Mouse (Mus musculus): ENCODE data around the gene Kif6. TPM values are rescaled to one million over a fixed set of nuclear protein-coding genes. Genes with fewer than 3 reads are reported as not detected.

The Kif6 gene
- polyA plus RNA-seq, 1 experiment from 2014 or later: 1.5 TPM

DNA sequence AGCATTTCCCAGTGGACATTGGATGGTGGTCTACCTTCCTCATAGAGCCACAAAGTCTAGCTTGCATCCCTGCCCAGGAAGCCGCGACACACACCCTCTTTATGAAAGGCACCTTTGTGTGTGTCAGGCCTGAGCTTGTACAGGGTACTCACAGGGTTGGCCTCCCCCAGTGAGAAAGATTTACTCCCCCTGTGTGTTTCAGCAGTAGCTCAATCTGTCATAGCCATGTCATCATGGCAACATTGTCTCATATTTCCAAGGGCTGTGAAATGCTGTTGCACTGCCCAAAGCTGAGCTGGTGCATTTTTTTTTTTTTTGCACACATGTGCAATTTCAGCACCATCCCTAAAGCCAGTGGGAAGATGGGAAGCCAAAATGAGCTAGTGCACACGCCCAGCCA is 224.3 kb downstream of the Kif6 start:
- TF ChIP-seq EP300 (IDR thresholded peaks at IDR 0.05) (no peak), CTCF (IDR thresholded peaks at IDR 0.05) (no peak)
- Histone ChIP-seq H3K9ac (replicated peaks; ENCODE audit: low read depth) (no peak overlapping the region), H3K4me3 (ENCODE audit: low read depth, low read length) (no peak overlapping the region), H3K36me3 (ENCODE audit: insufficient read depth, low read length) (no peaks in the 10 kb centered on the region), H3K9me3 (ENCODE audit: low read length) (no peaks in the 10 kb centered on the region), H3K27me3 (replicated peaks; ENCODE audit: insufficient read depth, low read length) (no peaks in the 10 kb centered on the region), H3K4me2 (replicated peaks; ENCODE audit: low read depth, low read length) (no peak overlapping the region), H3K4me1 (ENCODE audit: insufficient read depth, low read depth, low read length) (no peaks in the 10 kb centered on the region), H3K27ac (ENCODE audit: low read length) (no peak overlapping the region)
- DNase-seq (ENCODE audit: low spot score): no peak
- WGBS: 81% methylated on average over 3 of the region's 3 CpGs
- no peak for ATAC-seq

DNA sequence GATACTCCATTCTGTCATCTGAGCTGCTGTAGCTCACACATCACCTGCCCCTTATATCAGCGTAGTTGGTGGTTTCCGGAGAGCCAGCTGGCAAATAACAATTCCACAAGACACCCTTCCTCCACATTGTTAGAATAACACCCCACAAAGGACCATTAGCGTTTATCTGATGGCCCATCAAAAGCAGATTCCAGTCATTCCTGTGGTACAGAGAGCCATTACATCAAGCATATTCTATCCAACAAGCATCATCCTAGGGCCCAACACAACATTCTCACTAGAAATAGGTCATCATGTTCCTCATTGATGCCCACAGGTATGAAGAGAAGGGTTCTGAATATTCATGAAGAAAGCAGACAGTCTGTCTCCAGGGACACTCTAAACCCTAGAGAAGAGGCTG is 236.3 kb downstream of the Kif6 start:
- Histone ChIP-seq H3K27ac (ENCODE audit: low read length) (no peak overlapping the region), H3K27me3 (replicated peaks; ENCODE audit: insufficient read depth, low read length) (no peaks in the 10 kb centered on the region), H3K4me2 (replicated peaks; ENCODE audit: low read depth, low read length) (no peak overlapping the region), H3K4me1 (ENCODE audit: insufficient read depth, low read depth, low read length) (no peaks in the 10 kb centered on the region), H3K9me3 (ENCODE audit: low read length) (no peaks in the 10 kb centered on the region), H3K4me3 (ENCODE audit: low read depth, low read length) (no peak overlapping the region), H3K9ac (replicated peaks; ENCODE audit: low read depth) (no peak overlapping the region), H3K36me3 (ENCODE audit: insufficient read depth, low read length) (no peaks in the 10 kb centered on the region)
- DNase-seq (ENCODE audit: low spot score) (no peak), ATAC-seq (peak; percentile 47)
- TF ChIP-seq CTCF (IDR thresholded peaks at IDR 0.05) (no peak), EP300 (IDR thresholded peaks at IDR 0.05) (peak; percentile 62)
- WGBS: 17% methylated on average over 3 of the region's 3 CpGs

DNA sequence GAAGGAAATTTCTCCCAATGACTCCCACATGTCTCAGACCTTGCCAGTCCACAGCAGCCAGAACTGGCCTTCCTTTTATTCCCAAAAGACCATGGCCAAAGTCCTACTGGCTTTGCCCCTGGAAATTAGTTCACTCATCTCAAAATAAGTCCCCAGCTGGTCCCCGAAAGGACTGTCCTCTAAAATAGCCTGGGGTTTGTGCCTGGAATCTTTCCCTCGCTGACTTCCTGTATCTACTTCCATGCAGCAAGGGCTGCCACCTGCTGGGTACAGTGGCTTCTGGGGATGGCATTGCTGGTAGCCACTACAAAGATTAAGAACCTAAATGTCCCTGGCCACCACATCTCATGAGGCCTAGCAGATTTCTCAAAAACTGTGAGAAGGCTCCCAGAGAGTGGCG is 237.2 kb downstream of the Kif6 start:
- H3K27me3 ChIP-seq (replicated peaks; ENCODE audit: insufficient read depth, low read length): no peaks in the 10 kb centered on the region
- no peaks in the 10 kb centered on the region for H3K9me3 ChIP-seq (ENCODE audit: low read length)
- 69% methylated on average over 3 of the region's 3 CpGs for WGBS
- no peaks in the 10 kb centered on the region for H3K36me3 ChIP-seq (ENCODE audit: insufficient read depth, low read length)
- ATAC-seq: no peak
- H3K4me3 ChIP-seq (ENCODE audit: low read depth, low read length): no peak overlapping the region
- H3K27ac ChIP-seq (ENCODE audit: low read length): no peak overlapping the region
- TF ChIP-seq CTCF (IDR thresholded peaks at IDR 0.05) (peak; percentile 53), EP300 (IDR thresholded peaks at IDR 0.05) (no peak)
- H3K4me1 ChIP-seq (ENCODE audit: insufficient read depth, low read depth, low read length): no peaks in the 10 kb centered on the region
- no peak overlapping the region for H3K9ac ChIP-seq (replicated peaks; ENCODE audit: low read depth)
- no peak for DNase-seq (ENCODE audit: low spot score)
- no peak overlapping the region for H3K4me2 ChIP-seq (replicated peaks; ENCODE audit: low read depth, low read length)

DNA sequence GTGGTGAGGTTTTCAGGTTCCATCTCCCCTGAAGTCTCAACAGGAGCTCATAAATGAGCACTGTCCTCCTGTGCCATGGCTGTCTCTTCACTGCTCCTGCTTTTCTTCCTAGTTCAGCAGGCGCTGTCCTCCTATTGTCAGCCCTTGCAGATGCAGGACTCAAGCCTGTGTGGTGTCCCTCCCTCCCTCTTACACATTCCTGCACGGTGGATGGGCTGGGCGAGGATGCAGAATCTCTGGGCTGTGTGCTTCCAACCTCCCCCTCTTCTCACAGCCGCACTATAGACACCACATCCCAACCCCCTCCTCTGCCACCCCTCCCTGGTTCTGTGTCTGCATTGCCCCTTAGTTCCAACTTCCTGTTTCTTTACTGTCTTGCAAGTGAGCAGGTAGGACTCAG is 240.8 kb downstream of the Kif6 start:
- Histone ChIP-seq H3K27ac (ENCODE audit: low read length) (no peak overlapping the region), H3K4me2 (replicated peaks; ENCODE audit: low read depth, low read length) (no peak overlapping the region), H3K36me3 (ENCODE audit: insufficient read depth, low read length) (no peaks in the 10 kb centered on the region), H3K4me3 (ENCODE audit: low read depth, low read length) (no peak overlapping the region), H3K27me3 (replicated peaks; ENCODE audit: insufficient read depth, low read length) (no peaks in the 10 kb centered on the region), H3K4me1 (ENCODE audit: insufficient read depth, low read depth, low read length) (no peaks in the 10 kb centered on the region), H3K9me3 (ENCODE audit: low read length) (no peaks in the 10 kb centered on the region), H3K9ac (replicated peaks; ENCODE audit: low read depth) (no peak overlapping the region)
- TF ChIP-seq EP300 (IDR thresholded peaks at IDR 0.05) (no peak), CTCF (IDR thresholded peaks at IDR 0.05) (no peak)
- ATAC-seq (no peak), DNase-seq (ENCODE audit: low spot score) (no peak)
- 45% methylated on average over 4 of the region's 4 CpGs for WGBS

DNA sequence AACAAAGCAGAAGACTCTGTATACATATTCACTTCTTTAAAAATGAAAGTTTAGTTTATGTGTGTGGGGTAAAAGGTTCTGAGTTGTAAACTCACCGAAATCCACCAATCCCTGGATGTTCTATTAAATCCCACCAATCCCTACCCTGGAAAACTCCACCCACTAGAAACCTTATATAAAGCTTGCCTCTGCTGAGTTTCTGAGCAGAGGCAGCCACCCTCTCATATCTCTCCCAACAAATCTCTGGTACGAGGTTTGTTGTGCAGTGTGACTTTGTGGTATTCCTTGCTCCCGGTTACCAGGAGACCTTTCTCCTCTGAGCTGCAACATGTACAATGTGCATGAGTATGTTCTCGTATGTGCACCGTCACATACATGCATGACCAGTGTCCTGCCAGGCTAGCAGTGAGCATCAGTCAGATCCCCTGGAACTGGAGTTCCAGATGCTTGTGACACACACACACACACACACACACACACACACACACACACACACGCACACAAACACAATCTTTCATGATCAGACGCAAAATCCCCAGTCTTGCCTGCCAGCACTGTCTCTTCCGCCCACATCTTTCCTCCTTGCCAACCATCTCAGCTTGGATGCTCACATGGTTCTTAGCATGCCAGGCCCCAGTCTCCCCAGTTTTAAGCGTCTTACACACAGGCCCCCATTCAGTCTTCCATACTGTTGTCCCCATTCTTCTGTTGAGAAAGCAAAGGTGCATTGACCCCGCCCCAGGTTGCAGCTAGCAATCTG is 245.3 kb downstream of the Kif6 start:
- no peak for DNase-seq (ENCODE audit: low spot score)
- WGBS: 90% methylated on average over 10 of the region's 10 CpGs

DNA sequence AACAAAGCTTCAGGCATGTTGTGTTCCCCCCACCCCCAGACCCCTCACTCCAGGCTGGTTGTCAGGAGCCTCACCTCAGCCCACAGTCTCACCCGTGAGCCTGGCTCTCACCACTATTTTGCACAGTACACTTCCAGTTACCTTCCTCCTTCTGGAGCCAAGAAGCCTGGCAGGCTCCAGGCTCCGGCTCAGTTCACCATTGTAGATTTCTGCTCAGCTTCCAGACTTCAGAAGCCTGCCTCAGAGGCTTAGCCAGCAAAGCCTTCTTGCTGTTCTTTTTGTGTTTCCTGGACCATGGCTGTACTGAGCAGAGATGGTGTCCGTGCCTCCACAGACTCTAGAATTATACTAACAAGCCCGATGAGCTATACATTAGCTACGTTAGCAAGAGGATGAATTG is 248.7 kb downstream of the Kif6 start:
- Histone ChIP-seq H3K9me3 (ENCODE audit: low read length) (no peaks in the 10 kb centered on the region), H3K9ac (replicated peaks; ENCODE audit: low read depth) (no peak overlapping the region), H3K36me3 (ENCODE audit: insufficient read depth, low read length) (no peaks in the 10 kb centered on the region), H3K27me3 (replicated peaks; ENCODE audit: insufficient read depth, low read length) (no peaks in the 10 kb centered on the region), H3K4me2 (replicated peaks; ENCODE audit: low read depth, low read length) (no peak overlapping the region), H3K4me3 (ENCODE audit: low read depth, low read length) (no peak overlapping the region), H3K4me1 (ENCODE audit: insufficient read depth, low read depth, low read length) (no peaks in the 10 kb centered on the region), H3K27ac (ENCODE audit: low read length) (no peak overlapping the region)
- no peak for DNase-seq (ENCODE audit: low spot score)
- TF ChIP-seq EP300 (IDR thresholded peaks at IDR 0.05) (no peak), CTCF (IDR thresholded peaks at IDR 0.05) (no peak)
- no peak for ATAC-seq
- WGBS: 57% methylated on average over 5 of the region's 5 CpGs

More for the DNA sequence above, 245.3 kb downstream of the Kif6 start:
- Histone ChIP-seq H3K4me2 (replicated peaks; ENCODE audit: low read depth, low read length) (no peak overlapping the region), H3K27ac (ENCODE audit: low read length) (no peak overlapping the region), H3K9me3 (ENCODE audit: low read length) (no peaks in the 10 kb centered on the region), H3K36me3 (ENCODE audit: insufficient read depth, low read length) (no peaks in the 10 kb centered on the region), H3K4me3 (ENCODE audit: low read depth, low read length) (no peak overlapping the region), H3K4me1 (ENCODE audit: insufficient read depth, low read depth, low read length) (no peaks in the 10 kb centered on the region), H3K9ac (replicated peaks; ENCODE audit: low read depth) (no peak overlapping the region), H3K27me3 (replicated peaks; ENCODE audit: insufficient read depth, low read length) (no peaks in the 10 kb centered on the region)
- ATAC-seq: no peak
- TF ChIP-seq CTCF (IDR thresholded peaks at IDR 0.05): no peak
- no peak for TF ChIP-seq EP300 (IDR thresholded peaks at IDR 0.05)

All from lung, postnatal 0 days (tissue).